Mouse (Mus musculus): ENCODE measurements around the gene Olfr1333.
"Not testable (repeated sequence)": the region's sequence is repeated elsewhere in the genome, so short reads cannot be mapped to it uniquely, and the experiment has no call there.

Gene Olfr1333

GRCm38 (mm10) chr4:118836179-118836578 lies at the start of gene Olfr1333:
Gene Olfr1333 (minus strand): TSS chr4:118836279.
- DNase-seq (ENCODE audit: low read depth, low spot score) = no peak

DNA sequence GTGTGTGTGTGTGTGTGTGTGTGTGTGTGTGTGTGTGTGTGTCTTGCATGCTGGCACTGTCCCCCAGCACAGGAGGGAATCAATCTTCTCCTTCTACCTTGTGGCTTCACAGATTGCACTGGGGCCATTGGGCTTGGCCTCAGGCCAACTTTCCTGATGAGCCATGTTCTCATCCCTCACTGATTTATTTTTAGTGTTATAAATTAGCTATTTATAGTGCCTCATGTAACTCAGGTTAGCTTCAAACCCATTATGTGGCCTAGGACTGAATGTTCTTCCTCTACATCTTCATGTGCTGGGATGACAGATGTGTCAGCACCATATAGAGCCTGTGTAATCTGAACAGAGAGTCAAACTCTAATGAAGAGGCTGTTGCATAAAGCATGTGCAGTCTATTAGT lies 31.5 kb upstream of the Olfr1333 start:
- DNase-seq (ENCODE audit: low read depth, low spot score) = no peak

GRCm38 (mm10) chr4:118864349-118864748 lies 28.3 kb upstream of the Olfr1333 start, which contains the start of gene Olfr1331:
Gene Olfr1331 (plus strand): TSS chr4:118864649.
- no peak for DNase-seq (ENCODE audit: low read depth, low spot score)

DNA sequence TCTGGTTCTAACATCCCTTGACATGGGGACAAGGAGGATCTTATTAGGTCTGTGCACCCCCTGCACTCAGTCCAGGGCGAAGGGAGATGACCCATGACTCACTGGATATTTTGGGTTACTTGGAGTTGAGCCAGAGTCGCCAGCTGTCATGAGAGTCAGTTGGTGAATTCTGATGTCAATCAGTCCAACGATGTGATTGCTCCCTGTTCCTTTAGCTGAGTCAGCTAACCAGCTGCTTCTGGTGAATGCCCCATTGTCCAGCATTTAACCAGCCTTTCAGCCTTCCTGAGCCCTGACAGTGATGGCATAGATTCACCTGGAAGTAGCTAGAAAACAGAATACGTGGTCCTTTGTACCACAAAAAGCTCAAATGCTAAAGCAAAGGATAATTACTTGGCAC lies 26.6 kb upstream of the Olfr1333 start:
- DNase-seq (ENCODE audit: low read depth, low spot score) = no peak

DNA sequence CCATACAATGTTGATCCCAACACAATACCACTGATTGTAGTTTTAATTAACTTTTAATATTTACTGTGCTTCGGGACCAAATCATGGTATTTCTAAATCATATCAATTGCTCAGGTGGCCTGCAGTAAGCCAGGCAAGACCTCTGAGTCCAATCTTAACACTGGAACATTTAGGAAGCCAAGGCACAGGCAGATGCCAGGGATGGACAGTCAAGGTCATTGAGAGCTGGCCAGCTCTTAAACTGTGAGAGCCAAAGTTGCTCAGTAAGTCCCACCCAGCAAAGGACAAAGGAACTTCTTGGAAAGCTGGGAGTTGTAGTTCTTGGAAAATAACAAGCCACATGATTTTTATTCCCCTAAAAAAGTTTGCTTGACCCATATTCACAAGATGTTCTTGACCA lies 25.7 kb upstream of the Olfr1333 start:
- no peak for DNase-seq (ENCODE audit: low read depth, low spot score)

- DNase-seq (ENCODE audit: low read depth, low spot score) = no peak
These were observed 17.2 kb downstream of the Olfr1333 start for GRCm38 (mm10) chr4:118818921-118819320.

DNA sequence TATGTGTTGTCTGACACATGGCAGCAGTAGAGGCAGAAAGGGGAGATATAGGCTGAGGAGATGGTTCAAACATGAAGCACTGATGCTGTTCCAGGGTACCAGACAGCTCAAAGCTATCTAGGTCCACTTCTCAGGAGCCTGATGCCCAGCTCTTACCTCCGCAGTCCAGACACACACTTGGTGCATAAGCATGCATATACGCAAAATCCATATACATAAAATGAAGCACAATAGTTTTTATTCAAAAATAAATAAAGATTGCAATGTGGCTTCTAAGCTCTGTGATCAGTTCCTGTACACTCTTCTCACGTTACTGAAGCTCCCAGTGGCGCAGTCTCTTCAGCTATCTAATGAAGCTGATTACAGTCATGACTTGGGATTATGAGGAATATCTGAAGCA lies 26.2 kb downstream of the Olfr1333 start, which contains the start of gene Olfr1335:
TSS of gene Olfr1335 (minus strand) at position 101 of the 400 bp plus-strand sequence.
- no peak for DNase-seq (ENCODE audit: low read depth, low spot score)

DNA sequence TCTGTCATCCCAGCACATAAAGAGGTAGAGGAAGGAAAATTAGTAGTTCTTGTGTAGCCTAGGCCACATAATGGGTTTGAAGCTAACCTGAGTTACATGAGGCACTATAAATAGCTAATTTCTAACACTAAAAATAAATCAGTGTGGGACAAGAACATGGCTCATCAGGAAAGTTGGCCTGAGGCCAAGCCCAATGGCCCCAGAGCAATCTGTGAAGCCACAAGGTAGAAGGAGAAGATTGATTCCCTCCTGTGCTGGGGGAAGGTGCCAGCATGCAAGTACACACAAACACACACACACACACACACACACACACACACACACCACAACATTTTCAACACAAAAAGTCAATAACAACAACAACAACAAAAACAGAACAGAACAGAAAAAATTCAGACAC lies 43.3 kb downstream of the Olfr1333 start:
- not testable (repeated sequence) for DNase-seq (ENCODE audit: low read depth, low spot score)

DNA sequence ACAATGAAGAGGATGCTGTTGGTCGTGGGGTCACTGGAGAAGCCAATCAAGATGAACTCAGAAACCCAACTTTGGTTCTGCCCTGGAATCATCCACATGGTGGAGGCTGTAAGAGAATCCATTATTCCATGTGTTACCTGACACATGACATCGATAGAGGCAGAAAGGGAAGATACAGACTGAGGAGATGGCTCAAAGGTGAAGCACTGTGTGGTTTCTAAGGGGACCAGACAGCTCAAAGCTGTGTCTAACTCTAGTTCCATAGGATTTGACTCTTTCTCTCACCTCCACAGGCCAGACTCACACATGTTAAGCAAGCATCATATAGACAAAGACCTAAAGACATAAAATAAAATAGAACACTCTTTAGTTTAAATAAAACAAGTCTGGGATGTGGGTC lies 53.6 kb downstream of the Olfr1333 start, which contains the start of gene Olfr1337:
TSS of gene Olfr1337 (minus strand) at position 101 of the 400 bp plus-strand sequence.
- no peak for DNase-seq (ENCODE audit: low read depth, low spot score)

Measured in mesoderm, embryonic 11.5 days (tissue).